Mouse (Mus musculus) olfactory bulb, adult 2 months (tissue): Measurements from ENCODE around the gene A3galt2.

Experiments
- CTCF ChIP-seq: fragments of 200-500 bp; IDR thresholded peaks from 2 replicates; pipeline ENCODE4 v1.5.1; 2012; ENCODE audit warnings: low read depth, mild to moderate bottlenecking, low read length, moderate library complexity; ENCODE audit not compliant: insufficient read depth
- POLR2A ChIP-seq: fragments of 200-500 bp; IDR thresholded peaks from 2 replicates; pipeline ENCODE4 v1.6.1; 2012; ENCODE audit warnings: mild to moderate bottlenecking, low read depth, low read length, moderate library complexity; ENCODE audit not compliant: insufficient read depth

- TF ChIP-seq CTCF (no peak), POLR2A (no peak)
These were observed 4.9 kb downstream of the A3galt2 start for GRCm38 (mm10) chr4:128760029-128760428.
